Mouse (Mus musculus) brain, embryonic 18.5 days (tissue): ENCODE measurements at regions not wholly inside any gene's neighbourhood (a gene's known extent, or its start where the extent isn't known, plus 50 kb on each side); places are given as distances from the start of the nearest gene placed in this dataset.
A peak's percentile ranks its signal among the peaks of the same experiment; 100 is the strongest.

Source experiments
- DNase-seq: peaks from one replicate; pipeline ENCODE4 v3.0.0-alpha.2; 2012; ENCODE audit warnings: low read depth, low spot score

- no peak for DNase-seq
Observed at GRCm38 (mm10) chr9:46737446-46737845, 261.1 kb upstream of the Gm4791 start.

GRCm38 (mm10) chr9:46736232-46736631 is 262.3 kb upstream of the Gm4791 start:
- no peak for DNase-seq

- DNase-seq: peak; percentile 47
Observed at GRCm38 (mm10) chr9:46735664-46736067, 262.9 kb upstream of the Gm4791 start.

GRCm38 (mm10) chr9:46728465-46728864 is 270.1 kb upstream of the Gm4791 start:
- DNase-seq: peak; percentile 50

GRCm38 (mm10) chr9:46724231-46724630 is 274.3 kb upstream of the Gm4791 start:
- no peak for DNase-seq

- no peak for DNase-seq
Observed at GRCm38 (mm10) chr9:46713415-46713814, 285.1 kb upstream of the Gm4791 start.

- DNase-seq: no peak
Observed at GRCm38 (mm10) chr9:46704151-46704905, 294.2 kb upstream of the Gm4791 start.

- no peak for DNase-seq
Observed at GRCm38 (mm10) chr9:46703674-46704073, 294.9 kb upstream of the Gm4791 start.

GRCm38 (mm10) chr9:46702901-46703636 is 295.5 kb upstream of the Gm4791 start:
- DNase-seq: no peak

GRCm38 (mm10) chr9:46702053-46702900 is 296.3 kb upstream of the Gm4791 start:
- no peak for DNase-seq

- no peak for DNase-seq
Observed at GRCm38 (mm10) chr9:46696171-46696570, 302.4 kb upstream of the Gm4791 start.

GRCm38 (mm10) chr9:46689331-46689730 is 309.2 kb upstream of the Gm4791 start:
- DNase-seq: no peak

GRCm38 (mm10) chr9:46684113-46684850 is 314.3 kb upstream of the Gm4791 start:
- no peak for DNase-seq

- DNase-seq: no peak
Observed at GRCm38 (mm10) chr9:46672050-46672449, 326.5 kb upstream of the Gm4791 start.

GRCm38 (mm10) chr9:46654422-46654821 is 334.6 kb upstream of the 4931429L15Rik start:
- DNase-seq: no peak

- DNase-seq: peak; percentile 36
Observed at GRCm38 (mm10) chr9:46647238-46647922, 327.6 kb upstream of the 4931429L15Rik start.

GRCm38 (mm10) chr9:46645469-46645884 is 325.7 kb upstream of the 4931429L15Rik start:
- no peak for DNase-seq

- DNase-seq: no peak
Observed at GRCm38 (mm10) chr9:46643551-46643950, 323.8 kb upstream of the 4931429L15Rik start.

GRCm38 (mm10) chr9:46642696-46643095 is 322.9 kb upstream of the 4931429L15Rik start:
- DNase-seq: no peak

- DNase-seq: no peak
Observed at GRCm38 (mm10) chr9:46636261-46637010, 316.6 kb upstream of the 4931429L15Rik start.
